Comparison of ENCODE assay signal across 8 mouse cellular contexts in genomic region chr4:56989431-56990214, GRCm38 (mm10). TPM values are rescaled to one million over a fixed set of nuclear protein-coding genes. Genes with fewer than 3 reads are reported as not detected.
A peak's percentile ranks its signal among the peaks of the same experiment; 100 is the strongest.
DNase-seq lines count a peak whose midpoint lies in the region; ATAC-seq and TF ChIP-seq lines count a peak whose summit lies in the region.

No protein-coding gene starts in this region.

- H3K9ac ChIP-seq in hindbrain, postnatal 0 days (replicated peaks; ENCODE audit: low read length), result peak overlapping the region; percentile 78
- H3K9ac ChIP-seq in liver, embryonic 16.5 days (ENCODE audit: low read depth, low read length), result no peak overlapping the region
- peak overlapping the region; percentile 49 for H3K9ac ChIP-seq in stomach, embryonic 14.5 days (replicated peaks; ENCODE audit: low read depth, low read length)

- peak overlapping the region; percentile 93 for H3K27ac ChIP-seq in cortical plate, adult 2 months (ENCODE audit: insufficient read depth, low read length)
- H3K27ac ChIP-seq in hindbrain, postnatal 0 days, result peak overlapping the region; percentile 90
- no peak overlapping the region for H3K27ac ChIP-seq in liver, embryonic 16.5 days (ENCODE audit: low read length)
- no peak overlapping the region for H3K27ac ChIP-seq in stomach, embryonic 14.5 days (ENCODE audit: low read length)

- ATAC-seq in hindbrain, postnatal 0 days, result peak; percentile 83
- ATAC-seq in liver, embryonic 16.5 days (ENCODE audit: low read depth), result no peak
- ATAC-seq in stomach, embryonic 14.5 days (ENCODE audit: insufficient number of reproducible peaks, insufficient read depth, low FRiP score, low read depth), result 0 out of 2 replicates have a peak, but pooled peaks have one; percentile 42

- H3K4me2 ChIP-seq in hindbrain, postnatal 0 days (ENCODE audit: low read depth, low read length), result peak overlapping the region; percentile 93
- peak overlapping the region; percentile 59 for H3K4me2 ChIP-seq in liver, embryonic 16.5 days (ENCODE audit: low read depth, low read length)
- peak overlapping the region; percentile 98 for H3K4me2 ChIP-seq in stomach, embryonic 14.5 days (replicated peaks; ENCODE audit: low read depth, low read length)

- peak; percentile 44 for DNase-seq in layer of hippocampus, adult 11-12 months (ENCODE audit: low spot score)
- no peak for DNase-seq in layer of hippocampus, adult 9-10 months (ENCODE audit: low spot score)
- DNase-seq in hindbrain, postnatal 0 days (ENCODE audit: low spot score), result peak; percentile 64
- no peak for DNase-seq in MN1 (ENCODE audit: low spot score)
- DNase-seq in spleen, adult 18-20 months, result no peak

- peaks cover 4% of the 10 kb centered on the region for H3K4me1 ChIP-seq in cortical plate, adult 2 months (ENCODE audit: control insufficient read depth, insufficient read depth, low read length)
- H3K4me1 ChIP-seq in hindbrain, postnatal 0 days (ENCODE audit: insufficient read depth, low read length), result no peaks in the 10 kb centered on the region; the same call in 1 of the 2 replicates
- no peaks in the 10 kb centered on the region for H3K4me1 ChIP-seq in liver, embryonic 16.5 days (ENCODE audit: control insufficient read depth, low read depth, low read length)
- no peaks in the 10 kb centered on the region for H3K4me1 ChIP-seq in stomach, embryonic 14.5 days (ENCODE audit: control insufficient read depth, insufficient read depth, low read length)

- TF ChIP-seq POLR2A in cortical plate, adult 2 months (IDR thresholded peaks at IDR 0.05; ENCODE audit: extremely low read depth, insufficient read depth, low read length), result 0 out of 2 replicates have a peak, but pooled peaks have one; percentile 9

- H3K9me3 ChIP-seq in hindbrain, postnatal 0 days (ENCODE audit: low read length), result no peaks in the 10 kb centered on the region
- no peaks in the 10 kb centered on the region for H3K9me3 ChIP-seq in liver, embryonic 16.5 days (replicated peaks; ENCODE audit: control insufficient read depth, low read length)
- no peaks in the 10 kb centered on the region for H3K9me3 ChIP-seq in stomach, embryonic 14.5 days (ENCODE audit: control insufficient read depth, low read depth, low read length)

- TF ChIP-seq CTCF in cortical plate, adult 2 months (IDR thresholded peaks at IDR 0.05; ENCODE audit: extremely low read depth, insufficient read depth, low read length), result no peak
- TF ChIP-seq CTCF in hindbrain, postnatal 0 days (IDR thresholded peaks at IDR 0.05; ENCODE audit: low read depth), result no peak

- no peaks in the 10 kb centered on the region for H3K27me3 ChIP-seq in hindbrain, postnatal 0 days (ENCODE audit: insufficient read depth, low read length)
- peaks cover 28% of the 10 kb centered on the region for H3K27me3 ChIP-seq in liver, embryonic 16.5 days (ENCODE audit: control insufficient read depth, insufficient read depth, low read depth, low read length)
- H3K27me3 ChIP-seq in stomach, embryonic 14.5 days (ENCODE audit: control insufficient read depth, insufficient read depth, low read length), result peaks cover 7% of the 10 kb centered on the region; the same call in 1 of the 2 replicates

- 6% methylated on average over 45 of the region's 45 CpGs for WGBS in hindbrain, postnatal 0 days
- WGBS in liver, embryonic 16.5 days (ENCODE audit: insufficient replicate concordance), result 5% methylated on average over 45 of the region's 45 CpGs
- 4% methylated on average over 44 of the region's 45 CpGs for WGBS in stomach, embryonic 14.5 days

- peak overlapping the region; percentile 95 for H3K4me3 ChIP-seq in cortical plate, adult 2 months (ENCODE audit: insufficient read depth, low read length)
- H3K4me3 ChIP-seq in hindbrain, postnatal 0 days (ENCODE audit: low read length), result peak overlapping the region; percentile 79
- H3K4me3 ChIP-seq in liver, embryonic 16.5 days (ENCODE audit: low read depth, low read length), result peak overlapping the region; percentile 39
- H3K4me3 ChIP-seq in stomach, embryonic 14.5 days (ENCODE audit: low read depth, low read length), result peak overlapping the region; percentile 62

- no peaks in the 10 kb centered on the region for H3K36me3 ChIP-seq in hindbrain, postnatal 0 days (ENCODE audit: insufficient read depth, low read length)
- H3K36me3 ChIP-seq in liver, embryonic 16.5 days (ENCODE audit: control insufficient read depth, insufficient read depth), result no peaks in the 10 kb centered on the region
- H3K36me3 ChIP-seq in stomach, embryonic 14.5 days (ENCODE audit: control insufficient read depth, insufficient read depth, low read length), result no peaks in the 10 kb centered on the region

RNA-seq across cellular contexts. Expression of gene Frrs1l, which starts 0.6 kb away (rescaled TPM):
- 91.8 and 97.1 TPM in 2 replicates for polyA plus RNA-seq in cortical plate, adult 2 months (2012; rRNA removed)
- total RNA-seq in hindbrain, postnatal 0 days (2014; rRNA removed), result 38.1 and 38.3 TPM in 2 replicates
- polyA plus RNA-seq in hindbrain, postnatal 0 days (2015; fragmentation: Nextera tagmentation; extraction: Ambion mirVana), result 21.8 and 22.5 TPM in 2 replicates
- polyA plus RNA-seq in liver, embryonic 16.5 days (2015; fragmentation: Nextera tagmentation; extraction: Ambion mirVana), result 0.04 TPM in 1 of 2 replicates, not detected in the other
- 1.1 and 1.6 TPM in 2 replicates for polyA plus RNA-seq in stomach, embryonic 14.5 days (2014; fragmentation: Nextera tagmentation; extraction: Ambion mirVana)

RNA-seq across cellular contexts. Expression of gene Tmem245, which starts 42.4 kb away (rescaled TPM):
- 17.4 and 17.5 TPM in 2 replicates for polyA plus RNA-seq in cortical plate, adult 2 months (2012; rRNA removed)
- total RNA-seq in hindbrain, postnatal 0 days (2014; rRNA removed), result 27.9 and 31.6 TPM in 2 replicates
- polyA plus RNA-seq in hindbrain, postnatal 0 days (2015; fragmentation: Nextera tagmentation; extraction: Ambion mirVana), result 11.4 and 12.3 TPM in 2 replicates
- 2.3 and 2.4 TPM in 2 replicates for polyA plus RNA-seq in liver, embryonic 16.5 days (2015; fragmentation: Nextera tagmentation; extraction: Ambion mirVana)
- 10.6 and 11.8 TPM in 2 replicates for polyA plus RNA-seq in stomach, embryonic 14.5 days (2014; fragmentation: Nextera tagmentation; extraction: Ambion mirVana)

Comparison
In these comparisons a context has a peak if more than half of its experiments do, and no peak if none do; other contexts are left out.
1. DNase-seq: peak in layer of hippocampus, adult 11-12 months (single experiment) and hindbrain, postnatal 0 days (single experiment); none in layer of hippocampus, adult 9-10 months (single experiment), MN1 (single experiment) and spleen, adult 18-20 months (0 of 2).
2. H3K27ac ChIP-seq: peak in cortical plate, adult 2 months (single experiment) and hindbrain, postnatal 0 days (single experiment); none in liver, embryonic 16.5 days (single experiment) and stomach, embryonic 14.5 days (single experiment).
3. H3K4me3 ChIP-seq: peak in every context shown above with its lines; median percentile 95 in cortical plate, adult 2 months; 79 in hindbrain, postnatal 0 days; 62 in stomach, embryonic 14.5 days; 39 in liver, embryonic 16.5 days.
4. Peak in every context shown above with its lines, with median percentiles within 50 percentile points of each other: H3K4me2 ChIP-seq.